Mouse (Mus musculus) adrenal gland, postnatal 36 days (tissue): Measurements from ENCODE around the gene D930020B18Rik. TPM values are rescaled to one million over a fixed set of nuclear protein-coding genes. Genes with fewer than 3 reads are reported as not detected.

Experiments used
- DNase-seq, 2 experiments: peaks; one replicate each; pipeline ENCODE4 v3.0.0; 2021; ENCODE audit warnings: mixed read lengths in 1 of 2
- microRNA-seq: library from miRNA; unstranded; fragments of <30 nt; microRNA quantifications from one replicate; pipeline ENCODE4 v1.2.0, GENCODE M21; 2021
- total RNA-seq, 2 experiments: library from RNA; stranded (reverse); gene quantifications; 2 replicates each; pipeline ENCODE4 v1.2.3; 2021

Gene D930020B18Rik
- total RNA-seq, 2 experiments from 2014 or later, result not detected

- DNase-seq, result no peak
Measured at GRCm38 (mm10) chr10:121704871-121705270, 63.5 kb downstream of the D930020B18Rik start.

- peak; percentile 29 to 79 for DNase-seq
Measured at GRCm38 (mm10) chr10:121705399-121706163, 64.2 kb downstream of the D930020B18Rik start.

- DNase-seq, result no peak
Measured at GRCm38 (mm10) chr10:121716862-121717261, 75.5 kb downstream of the D930020B18Rik start.

- no peak for DNase-seq
Measured at GRCm38 (mm10) chr10:121718896-121719585, 77.7 kb downstream of the D930020B18Rik start.

GRCm38 (mm10) chr10:121720701-121721100 is 79.3 kb downstream of the D930020B18Rik start:
- DNase-seq, result no peak

- DNase-seq, result no peak
Measured at GRCm38 (mm10) chr10:121726505-121726904, 85.1 kb downstream of the D930020B18Rik start.

GRCm38 (mm10) chr10:121727151-121727550 is 85.8 kb downstream of the D930020B18Rik start:
- DNase-seq, result no peak

GRCm38 (mm10) chr10:121728226-121728625 is 86.8 kb downstream of the D930020B18Rik start:
- DNase-seq, result peak; percentile 36 to 37

- DNase-seq, result no peak
Measured at GRCm38 (mm10) chr10:121731048-121731725, 89.8 kb downstream of the D930020B18Rik start.

- no peak for DNase-seq
Measured at GRCm38 (mm10) chr10:121732542-121732941, 91.2 kb downstream of the D930020B18Rik start.

- DNase-seq, result no peak
Measured at GRCm38 (mm10) chr10:121737256-121737655, 95.9 kb downstream of the D930020B18Rik start.

GRCm38 (mm10) chr10:121739548-121740505 is 98.4 kb downstream of the D930020B18Rik start, which contains the start of gene BC048403:
Gene BC048403, plus strand, starts transcription at chr10:121739937.
- DNase-seq, result peak; percentile 91 to 95

- DNase-seq, result no peak
Measured at GRCm38 (mm10) chr10:121742336-121742735, 100.9 kb downstream of the D930020B18Rik start.

Small RNA genes within 50 kb of the gene (microRNA-seq; reads per million reads assigned to microRNA genes)
- gene Gm24330, result not detected

Other genes starting within 250 kb of the D930020B18Rik start
- gene Rassf3, start 165.2 kb upstream of the D930020B18Rik start, total RNA-seq, result 10 to 100 TPM; 37.5 to 38.2 TPM
- 10 to 100 TPM; 40.2 to 42.6 TPM for gene Tbk1, start 54.8 kb upstream of the D930020B18Rik start, total RNA-seq
- 100 to 1,000 TPM in 1 of 2 experiments, 10 to 100 TPM in 1; 54.1 to 104 TPM for gene Xpot, start 15.3 kb upstream of the D930020B18Rik start, total RNA-seq
- gene BC048403, start 98.3 kb downstream of the D930020B18Rik start, total RNA-seq, result 10 to 100 TPM in 1 of 2 experiments, 1 to 10 TPM in 1; 9.0 to 13.3 TPM